Mouse (Mus musculus): ENCODE data around the gene Eps8. TPM values are rescaled to one million over a fixed set of nuclear protein-coding genes. Genes with fewer than 3 reads are reported as not detected.

The Eps8 gene
- total RNA-seq, 2 experiments from 2014 or later = 31.6 to 35.3 TPM

GRCm38 (mm10) chr6:137525769-137526168 lies 128.9 kb downstream of the Eps8 start:
- DNase-seq (ENCODE audit: extremely low spot score in 1 of 2, low spot score in 2 of 2) = no peak
- intact Hi-C loops (cut with DNase I) = loop anchor here (5.0 kb wide), 1 partner anchor 122 kb away; no protein-coding TSS in a partner anchor
- no peak for TF ChIP-seq CTCF (IDR thresholded peaks at IDR 0.05)
- Histone ChIP-seq H3K27ac (no peak overlapping the region), H3K4me3 (no peak overlapping the region)

- intact Hi-C loops (cut with DNase I) = no loop called here
- TF ChIP-seq CTCF (IDR thresholded peaks at IDR 0.05) = no peak
- no peak for DNase-seq (ENCODE audit: extremely low spot score in 1 of 2, low spot score in 2 of 2)
- H3K4me3 ChIP-seq = no peak overlapping the region
- no peak overlapping the region for H3K27ac ChIP-seq
These were observed 134.4 kb downstream of the Eps8 start for GRCm38 (mm10) chr6:137520343-137520704.

GRCm38 (mm10) chr6:137519529-137520342 lies 134.9 kb downstream of the Eps8 start:
- intact Hi-C loops (cut with DNase I) = no loop called here
- Histone ChIP-seq H3K4me3 (no peak overlapping the region), H3K27ac (no peak overlapping the region)
- peak; percentile 18 to 32 for DNase-seq (ENCODE audit: extremely low spot score in 1 of 2, low spot score in 2 of 2)
- no peak for TF ChIP-seq CTCF (IDR thresholded peaks at IDR 0.05)

- intact Hi-C loops (cut with DNase I) = no loop called here
- no peak for DNase-seq (ENCODE audit: extremely low spot score in 1 of 2, low spot score in 2 of 2)
- H3K27ac ChIP-seq = no peak overlapping the region
- no peak overlapping the region for H3K4me3 ChIP-seq
- TF ChIP-seq CTCF (IDR thresholded peaks at IDR 0.05) = no peak
These were observed 139.8 kb downstream of the Eps8 start for GRCm38 (mm10) chr6:137514872-137515271.

GRCm38 (mm10) chr6:137512753-137513152 lies 141.9 kb downstream of the Eps8 start:
- no peak overlapping the region for H3K4me3 ChIP-seq
- no peak for DNase-seq (ENCODE audit: extremely low spot score in 1 of 2, low spot score in 2 of 2)
- TF ChIP-seq CTCF (IDR thresholded peaks at IDR 0.05) = no peak
- no peak overlapping the region for H3K27ac ChIP-seq
- intact Hi-C loops (cut with DNase I) = no loop called here

GRCm38 (mm10) chr6:137509341-137510045 lies 145.2 kb downstream of the Eps8 start:
- TF ChIP-seq CTCF (IDR thresholded peaks at IDR 0.05) = no peak
- no peak overlapping the region for H3K4me3 ChIP-seq
- H3K27ac ChIP-seq = no peak overlapping the region
- intact Hi-C loops (cut with DNase I) = no loop called here
- no peak for DNase-seq (ENCODE audit: extremely low spot score in 1 of 2, low spot score in 2 of 2)

- no peak for TF ChIP-seq CTCF (IDR thresholded peaks at IDR 0.05)
- Histone ChIP-seq H3K4me3 (no peak overlapping the region), H3K27ac (no peak overlapping the region)
- intact Hi-C loops (cut with DNase I) = no loop called here
- DNase-seq (ENCODE audit: extremely low spot score in 1 of 2, low spot score in 2 of 2) = no peak
These were observed 145.7 kb downstream of the Eps8 start for GRCm38 (mm10) chr6:137508936-137509335.

- Histone ChIP-seq H3K4me3 (no peak overlapping the region), H3K27ac (no peak overlapping the region)
- no peak for TF ChIP-seq CTCF (IDR thresholded peaks at IDR 0.05)
- intact Hi-C loops (cut with DNase I) = no loop called here
- DNase-seq (ENCODE audit: extremely low spot score in 1 of 2, low spot score in 2 of 2) = no peak
These were observed 148.1 kb downstream of the Eps8 start for GRCm38 (mm10) chr6:137506563-137506962.

- intact Hi-C loops (cut with DNase I) = no loop called here
- DNase-seq (ENCODE audit: extremely low spot score in 1 of 2, low spot score in 2 of 2) = no peak
- TF ChIP-seq CTCF (IDR thresholded peaks at IDR 0.05) = no peak
These were observed 149.0 kb downstream of the Eps8 start for GRCm38 (mm10) chr6:137505555-137506227.

GRCm38 (mm10) chr6:137504052-137504451 lies 150.6 kb downstream of the Eps8 start:
- TF ChIP-seq CTCF (IDR thresholded peaks at IDR 0.05) = no peak
- intact Hi-C loops (cut with DNase I) = no loop called here
- Histone ChIP-seq H3K4me3 (no peak overlapping the region), H3K27ac (no peak overlapping the region)
- no peak for DNase-seq (ENCODE audit: extremely low spot score in 1 of 2, low spot score in 2 of 2)

More at GRCm38 (mm10) chr6:137505555-137506227, 149.0 kb downstream of the Eps8 start:
- H3K4me3 ChIP-seq = no peak overlapping the region
- no peak overlapping the region for H3K27ac ChIP-seq

- Histone ChIP-seq H3K27ac (no peak overlapping the region), H3K4me3 (no peak overlapping the region)
- DNase-seq (ENCODE audit: extremely low spot score in 1 of 2, low spot score in 2 of 2) = no peak
- no peak for TF ChIP-seq CTCF (IDR thresholded peaks at IDR 0.05)
- intact Hi-C loops (cut with DNase I) = no loop called here
These were observed 151.2 kb downstream of the Eps8 start for GRCm38 (mm10) chr6:137503462-137503861.

- intact Hi-C loops (cut with DNase I) = no loop called here
- TF ChIP-seq CTCF (IDR thresholded peaks at IDR 0.05) = no peak
- no peak for DNase-seq (ENCODE audit: extremely low spot score in 1 of 2, low spot score in 2 of 2)
- no peak overlapping the region for H3K27ac ChIP-seq
- H3K4me3 ChIP-seq = no peak overlapping the region
These were observed 151.7 kb downstream of the Eps8 start for GRCm38 (mm10) chr6:137503009-137503408.
